Mouse (Mus musculus): ENCODE measurements at regions not wholly inside any gene's neighbourhood (a gene's known extent, or its start where the extent isn't known, plus 50 kb on each side); places are given as distances from the start of the nearest gene placed in this dataset.

GRCm38 (mm10) chr1:35551503-35551902, 516.7 kb upstream of the Hs6st1 start:
- TF ChIP-seq CTCF (IDR thresholded peaks at IDR 0.05; ENCODE audit: extremely low read depth, insufficient read depth, low read length) (no peak), POLR2A (IDR thresholded peaks at IDR 0.05; ENCODE audit: extremely low read depth, insufficient read depth, low read length) (no peak)
